Mouse (Mus musculus) liver, adult 2 months (tissue): ENCODE data around the gene Secisbp2. TPM values are rescaled to one million over a fixed set of nuclear protein-coding genes. Genes with fewer than 3 reads are reported as not detected.

ENCODE experiments used
- DNase-seq: peaks from one replicate; pipeline ENCODE4 v3.0.0-alpha.2; 2011; ENCODE audit warnings: low read depth, low spot score; ENCODE audit errors: extremely low read depth
- H3K27ac ChIP-seq: fragments of 200-500 bp; replicated peaks from 2 replicates; pipeline ENCODE4 v1.5.1; 2012; ENCODE audit warnings: low read depth, mild to moderate bottlenecking, control low read depth, inconsistent platforms, low read length; ENCODE audit not compliant: insufficient read depth
- H3K27me3 ChIP-seq: fragments of 200-500 bp; 2 replicates; pipeline ENCODE4 v1.6.1; 2012; ENCODE audit warnings: mild to moderate bottlenecking, moderate library complexity, low read length, inconsistent platforms; ENCODE audit not compliant: control insufficient read depth, insufficient read depth
- H3K36me3 ChIP-seq: fragments of 200-500 bp; 2 replicates; pipeline ENCODE4 v1.6.1; 2012; ENCODE audit warnings: low read length, inconsistent platforms; ENCODE audit not compliant: control insufficient read depth, insufficient read depth
- H3K4me1 ChIP-seq: fragments of 200-500 bp; 2 replicates; pipeline ENCODE4 v1.6.1; 2011; ENCODE audit warnings: low read length; ENCODE audit not compliant: control insufficient read depth, insufficient read depth
- H3K4me3 ChIP-seq: fragments of 200-500 bp; 2 replicates; pipeline ENCODE4 v1.5.1; 2011; ENCODE audit warnings: low read depth, mild to moderate bottlenecking, control low read depth, low read length, moderate library complexity; ENCODE audit not compliant: insufficient read depth
- H3K79me2 ChIP-seq: fragments of 200-500 bp; 2 replicates; pipeline ENCODE4 v1.6.1; 2012; ENCODE audit warnings: inconsistent platforms, mild to moderate bottlenecking, low read length, moderate library complexity; ENCODE audit not compliant: control insufficient read depth, insufficient read depth
- H3K9ac ChIP-seq: fragments of 200-500 bp; 2 replicates; pipeline ENCODE4 v1.6.1; 2012; ENCODE audit warnings: low read depth, mild to moderate bottlenecking, control low read depth, inconsistent platforms, low read length
- CTCF ChIP-seq: fragments of 200-500 bp; IDR thresholded peaks from 2 replicates; pipeline ENCODE4 v1.5.1; 2011; ENCODE audit warnings: low read depth, low read length, control low read depth
- POLR2A ChIP-seq: fragments of 200-500 bp; IDR thresholded peaks from 2 replicates; pipeline ENCODE4 v1.6.1; 2011; ENCODE audit warnings: low read length, control low read depth; ENCODE audit not compliant: insufficient read depth; ENCODE audit errors: extremely low read depth
- WGBS: fragments of 180-500 bp; shearing (Covaris S2); methylation state at CpG from one replicate; pipeline ENCODE4 v1.1.7; 2018; 5-methylcytosine and 5-hydroxymethylcytosine counted together
- polyA plus RNA-seq: library from polyadenylated mRNA; depleted of rRNA; stranded (reverse); fragments of >200 nt; gene quantifications from 2 replicates; pipeline ENCODE4 v1.2.3, GENCODE M21; 2012
- total RNA-seq: library from RNA; depleted of rRNA; stranded (reverse); fragments of >200 nt; gene quantifications from 2 replicates; pipeline ENCODE4 v1.2.3, GENCODE M21; 2014

The Secisbp2 gene
- total and polyA plus RNA-seq, 2 experiments: 9.0 to 13.6 TPM

GRCm38 (mm10) chr13:51681634-51682033 lies 30.1 kb downstream of the Secisbp2 start:
- no peaks in the 10 kb centered on the region for H3K4me1 ChIP-seq
- no peak overlapping the region for H3K9ac ChIP-seq
- no peaks in the 10 kb centered on the region for H3K79me2 ChIP-seq
- no peak for DNase-seq
- H3K4me3 ChIP-seq: no peak overlapping the region
- no peak for TF ChIP-seq CTCF
- no peak for TF ChIP-seq POLR2A
- peaks cover 52% of the 10 kb centered on the region for H3K36me3 ChIP-seq
- H3K27me3 ChIP-seq: no peaks in the 10 kb centered on the region
- no peak overlapping the region for H3K27ac ChIP-seq
- 98% methylated on average over 8 of the region's 8 CpGs for WGBS

GRCm38 (mm10) chr13:51685290-51685966 lies 33.9 kb downstream of the Secisbp2 start:
- TF ChIP-seq CTCF (no peak), POLR2A (no peak)
- 93% methylated on average over 7 of the region's 7 CpGs for WGBS
- H3K9ac ChIP-seq: no peak overlapping the region
- no peak for DNase-seq
- H3K27me3 ChIP-seq: no peaks in the 10 kb centered on the region
- H3K27ac ChIP-seq: no peak overlapping the region
- no peak overlapping the region for H3K4me3 ChIP-seq
- no peaks in the 10 kb centered on the region for H3K4me1 ChIP-seq
- H3K79me2 ChIP-seq: no peaks in the 10 kb centered on the region
- peaks cover 36% of the 10 kb centered on the region for H3K36me3 ChIP-seq

- Histone ChIP-seq H3K27me3 (no peaks in the 10 kb centered on the region), H3K36me3 (peaks cover 24% of the 10 kb centered on the region)
- TF ChIP-seq CTCF (no peak), POLR2A (no peak)
Observed at GRCm38 (mm10) chr13:51686966-51687365, 35.5 kb downstream of the Secisbp2 start.

GRCm38 (mm10) chr13:51688688-51689087 lies 37.2 kb downstream of the Secisbp2 start:
- Histone ChIP-seq H3K9ac (no peak overlapping the region), H3K79me2 (no peaks in the 10 kb centered on the region), H3K4me1 (no peaks in the 10 kb centered on the region), H3K36me3 (peaks cover 12% of the 10 kb centered on the region), H3K27ac (no peak overlapping the region), H3K27me3 (no peaks in the 10 kb centered on the region), H3K4me3 (no peak overlapping the region)
- no peak for DNase-seq
- TF ChIP-seq POLR2A (no peak), CTCF (no peak)
- WGBS: 86% methylated on average over 3 of the region's 3 CpGs

More at GRCm38 (mm10) chr13:51686966-51687365, 35.5 kb downstream of the Secisbp2 start:
- H3K4me1 ChIP-seq: no peaks in the 10 kb centered on the region
- no peak for DNase-seq
- H3K4me3 ChIP-seq: no peak overlapping the region
- H3K79me2 ChIP-seq: no peaks in the 10 kb centered on the region
- H3K27ac ChIP-seq: no peak overlapping the region
- 96% methylated on average over 5 of the region's 5 CpGs for WGBS
- no peak overlapping the region for H3K9ac ChIP-seq

GRCm38 (mm10) chr13:51696481-51696880 lies 45.0 kb downstream of the Secisbp2 start:
- TF ChIP-seq CTCF (no peak), POLR2A (no peak)

GRCm38 (mm10) chr13:51697455-51697854 lies 46.0 kb downstream of the Secisbp2 start:
- no peak overlapping the region for H3K4me3 ChIP-seq
- no peak overlapping the region for H3K27ac ChIP-seq
- WGBS: 29% methylated on average over 6 of the region's 6 CpGs
- H3K79me2 ChIP-seq: no peaks in the 10 kb centered on the region
- TF ChIP-seq CTCF (no peak), POLR2A (no peak)
- peak; percentile 44 for DNase-seq
- H3K4me1 ChIP-seq: peaks cover 4% of the 10 kb centered on the region; the same call in 1 of the 2 replicates
- H3K9ac ChIP-seq: no peak overlapping the region
- H3K36me3 ChIP-seq: no peaks in the 10 kb centered on the region
- H3K27me3 ChIP-seq: no peaks in the 10 kb centered on the region

More at GRCm38 (mm10) chr13:51696481-51696880, 45.0 kb downstream of the Secisbp2 start:
- Histone ChIP-seq H3K27me3 (no peaks in the 10 kb centered on the region), H3K36me3 (no peaks in the 10 kb centered on the region), H3K27ac (no peak overlapping the region), H3K9ac (no peak overlapping the region), H3K4me3 (no peak overlapping the region), H3K4me1 (peaks cover 4% of the 10 kb centered on the region; the same call in 1 of the 2 replicates), H3K79me2 (no peaks in the 10 kb centered on the region)
- DNase-seq: no peak
